Mouse (Mus musculus): ENCODE data around the gene Arhgap42. TPM values are rescaled to one million over a fixed set of nuclear protein-coding genes. Genes with fewer than 3 reads are reported as not detected.

Arhgap42 gene
- polyA plus RNA-seq, 1 experiment from 2014 or later, result 43.5 TPM

DNA sequence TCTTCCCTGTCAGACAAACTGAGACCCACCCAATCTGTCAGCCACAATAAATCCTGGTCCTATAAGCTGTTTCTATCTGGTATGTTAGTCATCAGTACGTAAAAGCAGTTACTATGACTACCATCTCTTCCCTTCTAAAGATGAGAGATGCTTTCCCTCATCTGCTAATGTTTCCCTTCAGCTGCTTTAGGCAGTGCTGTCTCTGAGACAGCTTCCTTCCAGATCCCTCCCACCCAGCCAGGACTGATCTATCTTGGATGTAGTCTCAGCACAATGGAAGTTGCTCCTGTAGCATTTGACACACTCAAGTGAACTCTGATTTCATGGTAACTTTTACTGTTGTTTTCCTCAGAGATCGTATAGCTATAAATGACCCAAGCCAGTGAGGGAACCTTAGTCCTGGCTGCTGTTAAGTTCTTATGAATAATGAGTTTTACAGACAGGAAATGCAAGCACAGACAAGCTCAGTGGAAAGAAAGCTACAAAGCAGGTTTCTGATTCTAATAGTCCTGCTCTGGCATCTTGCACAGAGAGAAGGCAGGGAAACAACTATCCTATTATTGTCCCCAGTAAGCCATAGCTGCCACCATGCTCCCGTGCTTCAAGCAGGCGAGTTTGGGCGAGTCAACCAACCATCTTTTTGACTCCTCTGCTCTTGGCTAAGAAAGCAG, 67.6 kb downstream of the Arhgap42 start:
- 49% methylated on average over 5 of the region's 5 CpGs for WGBS
- no peaks in the 10 kb centered on the region for H3K27me3 ChIP-seq
- peaks cover 11% of the 10 kb centered on the region for H3K4me1 ChIP-seq
- H3K9me3 ChIP-seq (replicated peaks), result no peaks in the 10 kb centered on the region
- 0 out of 2 replicates have a peak, but pooled peaks have one; percentile 4 for ATAC-seq (replicated peaks; ENCODE audit: low FRiP score)
- H3K4me2 ChIP-seq, result no peak overlapping the region
- no peaks in the 10 kb centered on the region for H3K36me3 ChIP-seq
- H3K9ac ChIP-seq, result no peak overlapping the region
- no peak overlapping the region for H3K4me3 ChIP-seq (replicated peaks)
- peak overlapping the region; percentile 51 for H3K27ac ChIP-seq

- H3K27me3 ChIP-seq, result no peaks in the 10 kb centered on the region
- no peaks in the 10 kb centered on the region for H3K9me3 ChIP-seq (replicated peaks)
- no peak overlapping the region for H3K4me3 ChIP-seq (replicated peaks)
- H3K36me3 ChIP-seq, result no peaks in the 10 kb centered on the region
- H3K4me1 ChIP-seq, result peaks cover 12% of the 10 kb centered on the region; the same call in 1 of the 2 replicates
- WGBS, result 60% methylated on average over 4 of the region's 4 CpGs
- no peak overlapping the region for H3K9ac ChIP-seq
- ATAC-seq (replicated peaks; ENCODE audit: low FRiP score), result peak; percentile 27; the same call in 1 of the 2 replicates
- peak overlapping the region; percentile 28; the same call in 1 of the 2 replicates for H3K27ac ChIP-seq
- no peak overlapping the region for H3K4me2 ChIP-seq
Measured at GRCm38 (mm10) chr9:9165641-9166063, 73.2 kb downstream of the Arhgap42 start.

- H3K4me1 ChIP-seq, result peaks cover 10% of the 10 kb centered on the region; the same call in 1 of the 2 replicates
- no peak overlapping the region for H3K4me2 ChIP-seq
- no peak for ATAC-seq (replicated peaks; ENCODE audit: low FRiP score)
- no peaks in the 10 kb centered on the region for H3K27me3 ChIP-seq
- H3K9me3 ChIP-seq (replicated peaks), result no peaks in the 10 kb centered on the region
- no peak overlapping the region for H3K27ac ChIP-seq
- WGBS, result 36% methylated on average over 3 of the region's 3 CpGs
- no peak overlapping the region for H3K4me3 ChIP-seq (replicated peaks)
- H3K36me3 ChIP-seq, result no peaks in the 10 kb centered on the region
- no peak overlapping the region for H3K9ac ChIP-seq
Measured at GRCm38 (mm10) chr9:9160736-9161135, 78.2 kb downstream of the Arhgap42 start.

GRCm38 (mm10) chr9:9158241-9158640, 80.7 kb downstream of the Arhgap42 start:
- WGBS, result 84% methylated on average over 3 of the region's 3 CpGs
- ATAC-seq (replicated peaks; ENCODE audit: low FRiP score), result no peak
- no peak overlapping the region for H3K27ac ChIP-seq
- no peak overlapping the region for H3K4me2 ChIP-seq
- H3K9me3 ChIP-seq (replicated peaks), result no peaks in the 10 kb centered on the region
- no peaks in the 10 kb centered on the region for H3K27me3 ChIP-seq
- H3K4me3 ChIP-seq (replicated peaks), result no peak overlapping the region
- 0 out of 2 replicates have a peak, but pooled peaks cover 4% of the 10 kb centered on the region for H3K4me1 ChIP-seq
- no peak overlapping the region for H3K9ac ChIP-seq
- no peaks in the 10 kb centered on the region for H3K36me3 ChIP-seq

- H3K27me3 ChIP-seq, result no peaks in the 10 kb centered on the region
- no peak overlapping the region for H3K4me3 ChIP-seq (replicated peaks)
- H3K27ac ChIP-seq, result no peak overlapping the region
- WGBS, result 89% methylated on average over 2 of the region's 2 CpGs
- no peaks in the 10 kb centered on the region for H3K36me3 ChIP-seq
- H3K4me2 ChIP-seq, result no peak overlapping the region
- H3K4me1 ChIP-seq, result 0 out of 2 replicates have a peak, but pooled peaks cover 4% of the 10 kb centered on the region
- no peak overlapping the region for H3K9ac ChIP-seq
- no peaks in the 10 kb centered on the region for H3K9me3 ChIP-seq (replicated peaks)
- ATAC-seq (replicated peaks; ENCODE audit: low FRiP score), result no peak
Measured at GRCm38 (mm10) chr9:9157425-9157824, 81.5 kb downstream of the Arhgap42 start.

GRCm38 (mm10) chr9:9154636-9155035, 84.3 kb downstream of the Arhgap42 start:
- WGBS, result 85% methylated on average over 3 of the region's 3 CpGs
- Histone ChIP-seq H3K9ac (no peak overlapping the region), H3K4me2 (no peak overlapping the region), H3K27ac (no peak overlapping the region), H3K4me3 (replicated peaks) (no peak overlapping the region), H3K9me3 (replicated peaks) (no peaks in the 10 kb centered on the region), H3K27me3 (no peaks in the 10 kb centered on the region), H3K36me3 (no peaks in the 10 kb centered on the region), H3K4me1 (no peaks in the 10 kb centered on the region)
- ATAC-seq (replicated peaks; ENCODE audit: low FRiP score), result no peak

DNA sequence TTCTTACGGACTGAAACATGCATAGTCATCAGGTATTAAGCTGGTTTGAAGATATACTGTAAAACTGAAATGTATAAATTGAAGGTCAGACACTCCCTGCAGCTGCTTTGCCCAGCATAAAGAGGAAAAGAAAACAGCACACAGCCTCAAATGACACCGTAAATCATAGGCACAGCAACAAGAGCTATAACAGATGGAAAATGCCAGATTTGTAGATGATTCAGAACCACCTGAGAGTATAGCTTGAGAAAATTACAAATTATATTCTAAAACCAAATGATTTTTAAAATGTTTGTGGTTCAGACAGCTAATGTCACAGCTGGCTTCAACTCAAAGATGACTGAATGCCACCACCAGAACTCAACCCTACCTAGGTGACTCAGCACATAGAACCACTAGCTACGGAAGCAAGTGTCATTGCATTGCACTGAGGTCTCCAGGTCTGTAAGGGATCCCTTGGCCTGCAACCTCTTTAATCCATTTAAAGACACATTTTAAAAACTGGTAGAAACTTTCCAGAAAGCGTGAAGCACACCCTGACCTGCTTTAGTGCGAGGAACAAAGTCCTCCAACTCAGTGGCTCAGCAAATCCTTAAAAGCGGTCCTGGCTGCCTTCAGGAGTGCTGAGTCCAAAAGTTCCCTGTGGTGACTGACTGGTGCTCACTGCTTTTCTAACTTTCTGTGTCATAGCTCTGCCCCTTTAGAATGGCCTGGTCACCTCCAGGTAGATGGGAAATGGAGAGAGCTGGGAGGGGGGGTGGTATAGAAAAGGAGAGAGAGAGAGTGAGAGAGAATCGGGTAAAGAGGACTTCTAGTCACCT, 94.4 kb downstream of the Arhgap42 start:
- Histone ChIP-seq H3K9me3 (replicated peaks) (no peaks in the 10 kb centered on the region), H3K4me3 (replicated peaks) (no peak overlapping the region), H3K36me3 (no peaks in the 10 kb centered on the region), H3K9ac (no peak overlapping the region), H3K4me1 (peaks cover 18% of the 10 kb centered on the region), H3K27me3 (no peaks in the 10 kb centered on the region), H3K4me2 (no peak overlapping the region), H3K27ac (0 out of 2 replicates have a peak overlapping the region, but pooled peaks have one; percentile 3)
- ATAC-seq (replicated peaks; ENCODE audit: low FRiP score), result no peak
- WGBS, result 80% methylated on average over 7 of the region's 7 CpGs

DNA sequence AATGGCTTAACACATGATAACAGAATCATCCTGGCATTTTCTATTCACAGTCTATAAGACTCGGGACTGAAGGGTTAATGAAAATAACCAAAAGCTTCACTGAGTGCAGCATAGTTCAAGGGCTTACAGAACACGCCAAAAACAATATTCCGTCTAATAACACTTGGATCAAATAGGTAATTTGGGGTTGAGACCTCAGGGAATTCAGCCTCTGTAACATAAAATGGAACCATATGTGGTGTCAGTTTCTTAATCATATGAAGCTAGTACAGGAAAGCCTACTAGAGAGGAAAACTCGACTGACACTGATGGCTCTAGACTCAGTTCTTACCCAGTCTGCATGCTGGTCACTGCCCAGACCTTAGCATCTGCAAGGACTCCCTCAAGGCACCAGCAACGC, 95.8 kb downstream of the Arhgap42 start:
- Histone ChIP-seq H3K27me3 (no peaks in the 10 kb centered on the region), H3K36me3 (no peaks in the 10 kb centered on the region), H3K9me3 (replicated peaks) (no peaks in the 10 kb centered on the region), H3K4me3 (replicated peaks) (no peak overlapping the region), H3K9ac (no peak overlapping the region), H3K4me1 (peaks cover 18% of the 10 kb centered on the region), H3K27ac (no peak overlapping the region), H3K4me2 (no peak overlapping the region)
- no peak for ATAC-seq (replicated peaks; ENCODE audit: low FRiP score)
- 65% methylated on average over 5 of the region's 5 CpGs for WGBS

DNA sequence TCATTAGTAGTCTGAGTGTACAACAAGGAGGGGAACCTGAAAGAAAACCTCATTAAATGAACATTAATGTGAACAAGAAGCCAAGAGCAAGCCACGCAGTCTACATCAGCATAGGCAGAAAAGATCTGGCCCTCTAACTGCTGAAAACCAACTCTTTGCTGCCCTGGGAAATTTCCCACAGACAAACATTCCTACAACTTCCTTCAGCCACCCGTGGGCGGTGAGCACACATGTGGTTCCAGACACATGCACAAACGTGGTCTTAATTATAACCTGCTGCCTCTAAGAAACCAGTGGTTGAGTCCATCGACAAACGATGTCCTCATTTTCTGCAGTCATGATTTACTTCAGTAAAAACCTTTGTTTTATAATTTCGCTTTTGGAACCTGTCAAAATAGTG, 96.3 kb downstream of the Arhgap42 start:
- ATAC-seq (replicated peaks; ENCODE audit: low FRiP score), result no peak
- Histone ChIP-seq H3K9ac (no peak overlapping the region), H3K36me3 (no peaks in the 10 kb centered on the region), H3K4me3 (replicated peaks) (no peak overlapping the region), H3K27ac (no peak overlapping the region), H3K4me2 (no peak overlapping the region), H3K4me1 (peaks cover 18% of the 10 kb centered on the region), H3K9me3 (replicated peaks) (no peaks in the 10 kb centered on the region), H3K27me3 (no peaks in the 10 kb centered on the region)
- 62% methylated on average over 7 of the region's 7 CpGs for WGBS

- Histone ChIP-seq H3K9ac (no peak overlapping the region), H3K4me3 (replicated peaks) (no peak overlapping the region), H3K4me2 (no peak overlapping the region), H3K27ac (no peak overlapping the region), H3K4me1 (peaks cover 18% of the 10 kb centered on the region), H3K9me3 (replicated peaks) (no peaks in the 10 kb centered on the region), H3K27me3 (no peaks in the 10 kb centered on the region), H3K36me3 (no peaks in the 10 kb centered on the region)
- ATAC-seq (replicated peaks; ENCODE audit: low FRiP score), result no peak
- WGBS, result 71% methylated on average over 1 of the region's 1 CpGs
Measured at GRCm38 (mm10) chr9:9142144-9142543, 96.8 kb downstream of the Arhgap42 start.

DNA sequence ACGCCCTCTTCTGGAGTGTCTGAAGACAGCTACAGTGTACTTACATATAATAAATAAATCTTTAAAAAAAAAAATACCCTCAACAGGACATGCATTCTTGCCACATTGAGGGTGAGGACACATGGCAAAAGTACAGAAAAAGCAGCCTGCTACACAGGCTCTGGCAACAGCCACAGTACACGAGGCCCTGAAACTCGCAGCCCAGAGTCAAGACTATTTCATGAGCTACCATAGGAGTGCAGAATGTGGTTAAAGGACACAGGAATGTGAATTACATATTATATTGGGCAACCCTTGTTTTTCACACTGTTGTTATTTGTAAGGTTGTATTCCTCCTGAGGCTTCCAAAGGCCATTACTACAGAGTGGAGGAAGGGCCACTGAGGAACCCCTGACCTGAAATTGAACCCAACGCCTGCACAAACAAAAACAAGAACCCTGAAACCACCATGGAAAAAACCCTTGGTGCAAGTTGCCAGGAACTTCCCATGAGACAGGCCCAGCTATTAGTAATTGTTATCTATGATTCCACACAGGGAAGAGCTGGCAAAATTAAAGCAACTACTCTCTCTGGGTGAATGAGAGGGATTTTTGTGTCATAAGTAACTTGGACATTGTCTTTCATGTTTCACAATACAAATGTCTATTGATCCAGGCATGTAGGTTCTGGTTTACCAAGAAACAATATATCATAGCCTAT, 109.8 kb downstream of the Arhgap42 start:
- Histone ChIP-seq H3K27ac (no peak overlapping the region), H3K9me3 (replicated peaks) (no peaks in the 10 kb centered on the region), H3K9ac (no peak overlapping the region), H3K4me2 (no peak overlapping the region), H3K4me3 (replicated peaks) (no peak overlapping the region), H3K4me1 (peaks cover 9% of the 10 kb centered on the region), H3K27me3 (no peaks in the 10 kb centered on the region), H3K36me3 (no peaks in the 10 kb centered on the region)
- 85% methylated on average over 4 of the region's 4 CpGs for WGBS
- ATAC-seq (replicated peaks; ENCODE audit: low FRiP score), result no peak

Measured in kidney, embryonic 15.5 days (tissue).